Mouse (Mus musculus): ENCODE data around the gene Acsm1. TPM values are rescaled to one million over a fixed set of nuclear protein-coding genes. Genes with fewer than 3 reads are reported as not detected.

Gene Acsm1
- polyA plus RNA-seq, 1 experiment from 2014 or later: not detected

DNA sequence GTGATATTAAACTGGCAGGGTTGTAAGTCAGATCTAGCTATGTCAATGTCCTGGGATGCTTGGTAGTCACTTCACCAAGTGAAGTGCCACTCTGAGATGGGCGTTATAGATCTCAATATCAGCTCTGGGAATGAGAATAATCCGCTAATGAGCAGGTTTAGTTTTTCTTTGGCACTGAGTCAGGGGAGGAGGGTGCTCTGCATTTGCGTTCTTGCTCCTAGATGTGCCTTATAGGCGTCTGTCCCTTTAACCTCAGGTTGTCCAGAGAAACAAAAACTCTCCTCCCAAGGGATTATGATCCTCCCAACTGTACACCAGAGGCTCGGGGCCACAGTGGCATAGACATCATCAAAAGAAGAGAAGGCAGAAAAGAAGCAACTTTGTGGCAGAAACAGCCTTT lies 82.9 kb downstream of the Acsm1 start, which contains the start of gene Acsm4:
TSS of gene Acsm4 (plus strand) at position 301 of the 400 bp plus-strand sequence.
- WGBS: 82% methylated on average over 5 of the region's 5 CpGs
- H3K27me3 ChIP-seq (replicated peaks): no peaks in the 10 kb centered on the region
- H3K9me3 ChIP-seq: no peaks in the 10 kb centered on the region
- no peak for ATAC-seq (ENCODE audit: low FRiP score, low read depth)
- no peak within 1 kb of the TSS for H3K9ac ChIP-seq
- H3K4me2 ChIP-seq (replicated peaks): no peak within 1 kb of the TSS
- no peaks in the 10 kb centered on the region for H3K4me1 ChIP-seq
- no peak within 1 kb of the TSS for H3K27ac ChIP-seq
- no peaks in the 10 kb centered on the region for H3K36me3 ChIP-seq
- H3K4me3 ChIP-seq: no peak within 1 kb of the TSS

DNA sequence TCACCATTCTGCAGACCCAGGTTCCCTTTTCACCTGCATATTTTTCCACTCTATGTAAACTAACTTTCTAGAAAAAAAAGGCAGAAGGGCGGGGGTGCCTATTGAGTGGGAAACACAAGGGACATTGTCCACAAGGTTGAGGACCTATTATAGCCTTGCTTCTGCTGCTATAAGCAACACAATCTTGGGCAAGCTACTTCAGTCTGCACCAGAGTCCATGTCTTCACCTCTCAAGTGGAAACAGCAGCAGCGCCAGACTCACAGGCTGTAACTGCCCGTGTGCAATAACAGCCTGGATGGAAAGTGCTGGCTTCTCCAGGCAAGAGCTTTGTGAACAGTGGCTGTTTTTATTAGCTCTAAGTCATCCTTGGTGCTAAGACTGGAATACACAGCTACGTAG lies 85.5 kb downstream of the Acsm1 start:
- Histone ChIP-seq H3K4me3 (no peak overlapping the region), H3K4me2 (replicated peaks) (no peak overlapping the region), H3K9me3 (no peaks in the 10 kb centered on the region), H3K4me1 (no peaks in the 10 kb centered on the region), H3K27ac (no peak overlapping the region), H3K27me3 (replicated peaks) (no peaks in the 10 kb centered on the region), H3K9ac (no peak overlapping the region), H3K36me3 (no peaks in the 10 kb centered on the region)
- WGBS: 84% methylated on average over 4 of the region's 4 CpGs
- ATAC-seq (ENCODE audit: low FRiP score, low read depth): no peak

DNA sequence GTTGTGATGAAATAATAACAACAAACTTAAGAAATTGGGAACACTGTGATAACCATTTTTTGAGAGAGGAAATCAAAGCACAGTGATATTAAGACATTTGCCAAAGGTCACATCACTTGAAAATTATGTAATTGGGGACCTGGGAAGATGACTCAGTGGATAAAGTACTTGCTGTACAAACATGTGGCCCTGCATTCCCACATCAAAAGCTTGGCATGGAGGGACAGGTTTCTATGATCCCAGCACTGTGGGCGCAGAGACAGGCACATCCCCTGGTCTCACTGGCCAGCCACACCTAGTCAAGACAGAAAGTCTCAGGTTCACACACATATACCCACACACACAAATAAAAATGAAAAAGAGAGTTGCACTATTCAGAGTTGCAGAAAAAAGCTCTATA lies 88.1 kb downstream of the Acsm1 start:
- no peaks in the 10 kb centered on the region for H3K36me3 ChIP-seq
- no peak overlapping the region for H3K9ac ChIP-seq
- H3K27me3 ChIP-seq (replicated peaks): no peaks in the 10 kb centered on the region
- H3K27ac ChIP-seq: no peak overlapping the region
- no peak for ATAC-seq (ENCODE audit: low FRiP score, low read depth)
- no peak overlapping the region for H3K4me3 ChIP-seq
- 81% methylated on average over 1 of the region's 1 CpGs for WGBS
- no peak overlapping the region for H3K4me2 ChIP-seq (replicated peaks)
- no peaks in the 10 kb centered on the region for H3K4me1 ChIP-seq
- H3K9me3 ChIP-seq: no peaks in the 10 kb centered on the region

Other genes starting within 250 kb of the Acsm1 start
- not detected in 2 replicates for gene Gp2, start 147.7 kb upstream of the Acsm1 start, polyA plus RNA-seq (2016; fragmentation: Nextera tagmentation; extraction: Ambion mirVana)
- not detected in 2 replicates for gene Umod, start 127.7 kb upstream of the Acsm1 start, polyA plus RNA-seq (2016; fragmentation: Nextera tagmentation; extraction: Ambion mirVana)
- gene Acsm5, start 87.6 kb upstream of the Acsm1 start, polyA plus RNA-seq (2016; fragmentation: Nextera tagmentation; extraction: Ambion mirVana): not detected in 2 replicates
- gene Pdilt, start 83.5 kb upstream of the Acsm1 start, polyA plus RNA-seq (2016; fragmentation: Nextera tagmentation; extraction: Ambion mirVana): 0.41 and 0.54 TPM in 2 replicates
- not detected in 2 replicates for gene Acsm2, start 52.7 kb upstream of the Acsm1 start, polyA plus RNA-seq (2016; fragmentation: Nextera tagmentation; extraction: Ambion mirVana)
- gene Acsm4, start 83.0 kb downstream of the Acsm1 start, polyA plus RNA-seq (2016; fragmentation: Nextera tagmentation; extraction: Ambion mirVana): not detected in 2 replicates
- gene Thumpd1, start 113.8 kb downstream of the Acsm1 start, polyA plus RNA-seq (2016; fragmentation: Nextera tagmentation; extraction: Ambion mirVana): 81.3 and 86.5 TPM in 2 replicates
- gene Acsm3, start 153.9 kb downstream of the Acsm1 start, polyA plus RNA-seq (2016; fragmentation: Nextera tagmentation; extraction: Ambion mirVana): 0.09 and 0.16 TPM in 2 replicates
- gene Rexo5, start 187.0 kb downstream of the Acsm1 start, polyA plus RNA-seq (2016; fragmentation: Nextera tagmentation; extraction: Ambion mirVana): 16.0 TPM in 2 replicates
- 26.2 and 27.9 TPM in 2 replicates for gene Eri2, start 187.0 kb downstream of the Acsm1 start, polyA plus RNA-seq (2016; fragmentation: Nextera tagmentation; extraction: Ambion mirVana)

Measured in neural tube, embryonic 12.5 days (tissue).